Mouse (Mus musculus): ENCODE measurements around the gene Mtch1. TPM values are rescaled to one million over a fixed set of nuclear protein-coding genes. Genes with fewer than 3 reads are reported as not detected.

The Mtch1 gene
- polyA plus RNA-seq, 1 experiment, result 479 TPM

DNA sequence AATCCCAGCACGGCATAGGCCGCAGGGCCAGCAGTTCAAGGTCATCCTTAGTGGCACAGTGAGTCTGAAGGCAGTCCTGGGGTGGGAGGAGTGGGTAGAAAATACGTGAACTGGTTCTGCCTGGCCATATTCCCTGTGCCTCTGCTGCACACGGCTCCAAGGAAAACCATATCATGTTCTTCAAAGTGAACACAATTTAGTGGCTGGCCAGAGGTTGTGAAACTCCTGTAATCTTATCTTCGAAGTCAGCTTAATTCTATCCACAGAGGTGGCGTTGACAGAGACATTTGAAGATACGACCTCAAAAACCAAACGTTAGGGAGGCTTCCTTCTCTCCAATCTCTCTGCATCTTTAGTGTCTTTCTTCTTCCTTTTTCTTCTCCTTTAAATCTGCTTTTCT lies 43.5 kb upstream of the Mtch1 start:
- H3K4me1 ChIP-seq (ENCODE audit: control insufficient read depth, insufficient read depth, low read length), result peaks cover 4% of the 10 kb centered on the region; the same call in 1 of the 2 replicates
- 91% methylated on average over 8 of the region's 8 CpGs for WGBS
- no peak overlapping the region for H3K27ac ChIP-seq (ENCODE audit: insufficient read depth, low read length)
- H3K27me3 ChIP-seq (ENCODE audit: control insufficient read depth, insufficient read depth, low read length), result no peaks in the 10 kb centered on the region
- TF ChIP-seq POLR2A (IDR thresholded peaks at IDR 0.05; ENCODE audit: borderline replicate concordance, insufficient read depth, low read length), result no peak
- TF ChIP-seq CTCF (IDR thresholded peaks at IDR 0.05; ENCODE audit: borderline replicate concordance, insufficient read depth, low read depth, low read length), result no peak
- no peak overlapping the region for H3K4me3 ChIP-seq (replicated peaks; ENCODE audit: insufficient read depth, low read depth, low read length)
- no peak for DNase-seq

DNA sequence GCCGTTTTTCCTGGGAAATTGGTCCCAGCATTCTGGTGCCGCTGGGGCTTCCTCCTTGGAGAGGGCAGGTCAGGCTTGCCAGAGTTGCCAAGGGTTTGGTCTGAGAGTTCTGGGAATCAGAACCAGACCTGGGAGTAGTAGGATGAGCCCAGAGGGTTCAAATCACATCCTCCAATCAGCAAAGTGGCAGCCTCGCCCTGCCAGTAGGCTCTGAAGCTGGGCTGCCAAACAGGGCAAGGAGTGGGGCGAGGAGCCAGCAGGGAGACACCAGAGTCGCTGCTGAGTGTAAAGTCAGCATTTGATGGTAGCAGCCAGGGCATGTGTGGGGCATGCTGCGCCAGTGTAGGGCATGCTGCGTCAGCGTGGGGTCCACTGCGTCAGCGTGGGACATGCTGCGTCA lies 41.2 kb upstream of the Mtch1 start:
- Histone ChIP-seq H3K27ac (ENCODE audit: insufficient read depth, low read length) (no peak overlapping the region), H3K4me3 (replicated peaks; ENCODE audit: insufficient read depth, low read depth, low read length) (no peak overlapping the region), H3K27me3 (ENCODE audit: control insufficient read depth, insufficient read depth, low read length) (no peaks in the 10 kb centered on the region), H3K4me1 (ENCODE audit: control insufficient read depth, insufficient read depth, low read length) (peaks cover 4% of the 10 kb centered on the region; the same call in 1 of the 2 replicates)
- peak; percentile 40 to 48 for DNase-seq
- TF ChIP-seq POLR2A (IDR thresholded peaks at IDR 0.05; ENCODE audit: borderline replicate concordance, insufficient read depth, low read length) (no peak), CTCF (IDR thresholded peaks at IDR 0.05; ENCODE audit: borderline replicate concordance, insufficient read depth, low read depth, low read length) (no peak)
- WGBS, result 16% methylated on average over 11 of the region's 11 CpGs

DNA sequence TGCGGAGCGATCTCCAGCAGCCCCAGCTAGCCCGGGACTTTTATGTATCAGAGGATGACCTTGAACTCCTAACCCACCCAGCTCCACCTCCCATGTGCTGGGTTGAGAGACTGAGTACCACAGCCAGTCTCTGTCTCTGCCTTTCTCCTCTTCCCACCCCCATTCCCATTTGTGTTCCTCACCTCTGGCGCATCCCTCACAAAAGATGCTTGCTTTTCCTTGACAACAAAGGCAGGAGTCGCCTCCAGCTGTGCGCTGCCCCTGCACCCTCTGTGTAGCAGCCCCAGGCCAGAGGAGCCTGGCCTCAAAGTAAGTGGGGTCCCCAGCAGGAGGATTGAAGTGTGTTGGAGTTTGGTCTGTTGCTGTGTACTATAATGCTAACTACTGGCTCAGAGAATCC lies 38.0 kb upstream of the Mtch1 start:
- TF ChIP-seq CTCF (IDR thresholded peaks at IDR 0.05; ENCODE audit: borderline replicate concordance, insufficient read depth, low read depth, low read length), result no peak
- Histone ChIP-seq H3K4me3 (replicated peaks; ENCODE audit: insufficient read depth, low read depth, low read length) (no peak overlapping the region), H3K27me3 (ENCODE audit: control insufficient read depth, insufficient read depth, low read length) (no peaks in the 10 kb centered on the region), H3K27ac (ENCODE audit: insufficient read depth, low read length) (no peak overlapping the region), H3K4me1 (ENCODE audit: control insufficient read depth, insufficient read depth, low read length) (peaks cover 4% of the 10 kb centered on the region; the same call in 1 of the 2 replicates)
- no peak for DNase-seq
- 75% methylated on average over 6 of the region's 6 CpGs for WGBS

GRCm38 (mm10) chr17:29384850-29385438 lies 37.2 kb upstream of the Mtch1 start:
- WGBS, result 31% methylated on average over 5 of the region's 5 CpGs
- TF ChIP-seq POLR2A (IDR thresholded peaks at IDR 0.05; ENCODE audit: borderline replicate concordance, insufficient read depth, low read length) (no peak), CTCF (IDR thresholded peaks at IDR 0.05; ENCODE audit: borderline replicate concordance, insufficient read depth, low read depth, low read length) (no peak)
- H3K4me1 ChIP-seq (ENCODE audit: control insufficient read depth, insufficient read depth, low read length), result peaks cover 4% of the 10 kb centered on the region; the same call in 1 of the 2 replicates
- no peaks in the 10 kb centered on the region for H3K27me3 ChIP-seq (ENCODE audit: control insufficient read depth, insufficient read depth, low read length)
- no peak for DNase-seq
- H3K27ac ChIP-seq (ENCODE audit: insufficient read depth, low read length), result no peak overlapping the region
- H3K4me3 ChIP-seq (replicated peaks; ENCODE audit: insufficient read depth, low read depth, low read length), result no peak overlapping the region

GRCm38 (mm10) chr17:29383923-29384322 lies 36.2 kb upstream of the Mtch1 start:
- 88% methylated on average over 9 of the region's 9 CpGs for WGBS
- TF ChIP-seq POLR2A (IDR thresholded peaks at IDR 0.05; ENCODE audit: borderline replicate concordance, insufficient read depth, low read length) (no peak), CTCF (IDR thresholded peaks at IDR 0.05; ENCODE audit: borderline replicate concordance, insufficient read depth, low read depth, low read length) (no peak)
- Histone ChIP-seq H3K27ac (ENCODE audit: insufficient read depth, low read length) (no peak overlapping the region), H3K27me3 (ENCODE audit: control insufficient read depth, insufficient read depth, low read length) (no peaks in the 10 kb centered on the region), H3K4me3 (replicated peaks; ENCODE audit: insufficient read depth, low read depth, low read length) (no peak overlapping the region), H3K4me1 (ENCODE audit: control insufficient read depth, insufficient read depth, low read length) (peaks cover under 1% of the 10 kb centered on the region; the same call in 1 of the 2 replicates)
- no peak for DNase-seq

GRCm38 (mm10) chr17:29382417-29382816 lies 34.7 kb upstream of the Mtch1 start:
- TF ChIP-seq POLR2A (IDR thresholded peaks at IDR 0.05; ENCODE audit: borderline replicate concordance, insufficient read depth, low read length), result no peak
- no peak for TF ChIP-seq CTCF (IDR thresholded peaks at IDR 0.05; ENCODE audit: borderline replicate concordance, insufficient read depth, low read depth, low read length)
- no peak for DNase-seq
- no peaks in the 10 kb centered on the region; the same call in 1 of the 2 replicates for H3K4me1 ChIP-seq (ENCODE audit: control insufficient read depth, insufficient read depth, low read length)
- no peaks in the 10 kb centered on the region for H3K27me3 ChIP-seq (ENCODE audit: control insufficient read depth, insufficient read depth, low read length)
- WGBS, result 54% methylated on average over 11 of the region's 11 CpGs
- H3K4me3 ChIP-seq (replicated peaks; ENCODE audit: insufficient read depth, low read depth, low read length), result no peak overlapping the region
- H3K27ac ChIP-seq (ENCODE audit: insufficient read depth, low read length), result no peak overlapping the region

GRCm38 (mm10) chr17:29381472-29381871 lies 33.7 kb upstream of the Mtch1 start:
- H3K27ac ChIP-seq (ENCODE audit: insufficient read depth, low read length), result no peak overlapping the region
- peak; percentile 48 to 56 for DNase-seq
- TF ChIP-seq CTCF (IDR thresholded peaks at IDR 0.05; ENCODE audit: borderline replicate concordance, insufficient read depth, low read depth, low read length), result peak; percentile 82
- no peak for TF ChIP-seq POLR2A (IDR thresholded peaks at IDR 0.05; ENCODE audit: borderline replicate concordance, insufficient read depth, low read length)
- no peaks in the 10 kb centered on the region for H3K27me3 ChIP-seq (ENCODE audit: control insufficient read depth, insufficient read depth, low read length)
- WGBS, result 27% methylated on average over 7 of the region's 7 CpGs
- H3K4me3 ChIP-seq (replicated peaks; ENCODE audit: insufficient read depth, low read depth, low read length), result no peak overlapping the region
- H3K4me1 ChIP-seq (ENCODE audit: control insufficient read depth, insufficient read depth, low read length), result no peaks in the 10 kb centered on the region; the same call in 1 of the 2 replicates

DNA sequence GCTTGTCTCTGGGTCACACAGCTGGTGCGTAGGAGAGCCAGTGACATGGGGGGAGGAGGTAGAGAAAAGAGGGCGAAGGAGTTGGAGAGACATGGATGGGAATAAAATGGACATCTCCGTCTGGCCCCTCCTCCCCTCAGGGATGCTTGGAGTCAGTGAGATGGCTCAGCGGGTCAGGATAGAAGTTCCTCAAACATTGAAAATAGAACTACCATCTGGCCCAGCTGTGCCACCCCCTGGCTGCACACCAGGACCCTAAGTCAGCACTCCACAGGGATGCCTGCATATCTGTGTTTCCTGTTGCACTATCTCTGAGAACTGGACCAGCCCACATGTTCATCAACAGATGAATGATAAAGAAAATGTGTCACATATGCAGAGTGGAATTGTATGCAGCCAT lies 32.5 kb upstream of the Mtch1 start:
- DNase-seq, result no peak
- Histone ChIP-seq H3K4me3 (replicated peaks; ENCODE audit: insufficient read depth, low read depth, low read length) (no peak overlapping the region), H3K27me3 (ENCODE audit: control insufficient read depth, insufficient read depth, low read length) (no peaks in the 10 kb centered on the region), H3K4me1 (ENCODE audit: control insufficient read depth, insufficient read depth, low read length) (no peaks in the 10 kb centered on the region; the same call in 1 of the 2 replicates), H3K27ac (ENCODE audit: insufficient read depth, low read length) (no peak overlapping the region)
- 76% methylated on average over 4 of the region's 4 CpGs for WGBS
- TF ChIP-seq CTCF (IDR thresholded peaks at IDR 0.05; ENCODE audit: borderline replicate concordance, insufficient read depth, low read depth, low read length) (no peak), POLR2A (IDR thresholded peaks at IDR 0.05; ENCODE audit: borderline replicate concordance, insufficient read depth, low read length) (no peak)

Data from cerebellum, adult 2 months (tissue).